Comparison of ENCODE assay signal across 17 mouse cellular contexts in the genomic region with DNA sequence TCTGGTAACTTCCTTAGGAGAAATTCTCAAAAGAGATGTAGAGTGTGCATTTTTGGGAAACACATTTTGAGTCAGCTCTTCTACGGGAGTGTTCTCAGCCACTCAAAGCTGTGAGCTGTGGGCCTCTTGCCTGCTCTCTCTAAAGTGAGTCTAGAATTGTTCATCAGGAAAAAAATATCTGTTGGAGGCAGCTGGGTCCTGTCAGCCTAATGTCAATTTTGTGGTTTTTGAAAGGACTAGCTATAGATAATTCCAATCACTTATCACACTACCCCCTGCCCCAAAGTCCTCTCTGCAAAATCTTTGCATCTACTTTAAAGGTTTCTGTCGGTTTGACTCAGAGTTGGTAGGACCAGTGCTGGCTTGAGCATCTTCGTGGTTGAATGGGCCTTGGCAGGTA. TPM values are rescaled to one million over a fixed set of nuclear protein-coding genes. Genes with fewer than 3 reads are reported as not detected.
A peak's percentile ranks its signal among the peaks of the same experiment; 100 is the strongest.
DNase-seq lines count a peak whose midpoint lies in the region; TF ChIP-seq lines count a peak whose summit lies in the region.
"Had no signal": no experiment of that assay in that cellular context is flagged by ENCODE, and none has a peak within 500 bp of the region (broad histone marks: within the 10 kb centered on the region; RNA-seq: fewer than 3 reads in every experiment).

No protein-coding gene starts in this region.

- no peak for TF ChIP-seq POLR2A in MEL (IDR thresholded peaks at IDR 0.05; ENCODE audit: control insufficient read depth in 1 of 2, insufficient read depth in 1 of 2, low read depth in 1 of 2, low read length in 2 of 2, poor library complexity in 1 of 2)

- peak; percentile 89 to 91 for TF ChIP-seq EP300 in MEL (IDR thresholded peaks at IDR 0.05; ENCODE audit: low read depth in 1 of 2, low read length in 2 of 2)

- peaks cover 0 to 5% of the 10 kb centered on the region in 2 experiments; a peak in 2 of 4 replicates for H3K36me3 ChIP-seq in MEL (ENCODE audit: control insufficient read depth in 1 of 2, insufficient read depth in 2 of 2, low read length in 2 of 2)
- H3K36me3 ChIP-seq: G1E had no signal

- no peaks in the 10 kb centered on the region for H3K9me3 ChIP-seq in MEL (replicated peaks; ENCODE audit: insufficient read depth, low read length)
- H3K9me3 ChIP-seq: G1E had no signal

- H3K79me2 ChIP-seq in MEL (ENCODE audit: control insufficient read depth, insufficient read depth, low read length, poor library complexity) = no peaks in the 10 kb centered on the region

- DNase-seq in MEL (ENCODE audit: low read depth, low spot score) = peak; percentile 53
- no peak for DNase-seq in left cerebral cortex, postnatal 10 days (ENCODE audit: extremely low spot score in 1 of 2, low spot score in 2 of 2)
- DNase-seq: adrenal gland, adult 2 months; adrenal gland, adult 8-10 months; adrenal gland, postnatal 10 days; adrenal gland, postnatal 14 days; adrenal gland, postnatal 25 days; adrenal gland, postnatal 36 days; B cell, adult 2 months; cerebellum, adult 11 months; cerebellum, adult 11-12 months; cerebellum, adult 18-20 months; cerebellum, adult 2 months; cerebellum, adult 8-10 months had no signal

- H3K27me3 ChIP-seq in MEL (ENCODE audit: control insufficient read depth in 1 of 2, insufficient read depth in 2 of 2, low read length in 2 of 2) = no peaks in the 10 kb centered on the region
- H3K27me3 ChIP-seq: CH12.LX, Patski had no signal

- H3K4me3 ChIP-seq in MEL (ENCODE audit: control insufficient read depth in 1 of 2, insufficient read depth in 1 of 2, low read depth in 2 of 2, low read length in 2 of 2) = no peak overlapping the region

- TF ChIP-seq CTCF in MEL (IDR thresholded peaks at IDR 0.05 in 2 of 3, conservative IDR thresholded peaks at IDR 0.05 in 1 of 3; ENCODE audit: control insufficient read depth in 1 of 3, insufficient read depth in 1 of 3, low read depth in 2 of 3, low read length in 3 of 3, poor library complexity in 1 of 3, severe bottlenecking in 1 of 3) = no peak

- no peak overlapping the region for H3K27ac ChIP-seq in MEL (ENCODE audit: control insufficient read depth, low read depth, low read length)

- TF ChIP-seq RAD21 in MEL (IDR thresholded peaks at IDR 0.05; ENCODE audit: low read depth, low read length) = no peak; the same call in 1 of the 2 replicates

- no peak overlapping the region for H3K9ac ChIP-seq in MEL (ENCODE audit: control insufficient read depth, low read depth, low read length, poor library complexity, severe bottlenecking)

- intact Hi-C loops in left cerebral cortex, postnatal 10 days (cut with DNase I) = no loop called here

- peaks cover 16 to 21% of the 10 kb centered on the region in 2 experiments for H3K4me1 ChIP-seq in MEL (ENCODE audit: control insufficient read depth in 1 of 2, insufficient read depth in 2 of 2, low read length in 2 of 2)

TF ChIP-seq in MEL, 35 proteins besides CTCF, POLR2A, EP300 and RAD21:
- TF ChIP-seq E2F4 (IDR thresholded peaks at IDR 0.05; ENCODE audit: borderline replicate concordance, low read depth, low read length) (no peak), ETS1 (IDR thresholded peaks at IDR 0.05; ENCODE audit: low read depth, low read length) (peak; percentile 74), MYC (IDR thresholded peaks at IDR 0.05; ENCODE audit: low read depth, low read length) (0 out of 2 replicates have a peak, but pooled peaks have one; percentile 22), ZNF384 (IDR thresholded peaks at IDR 0.05; ENCODE audit: low read depth, low read length) (peak; percentile 63; the same call in 1 of the 2 replicates), USF2 (IDR thresholded peaks at IDR 0.05; ENCODE audit: borderline replicate concordance in 1 of 2, insufficient read depth in 1 of 2, low read depth in 1 of 2, low read length in 2 of 2) (no peak), BHLHE40 (IDR thresholded peaks at IDR 0.05; ENCODE audit: borderline replicate concordance, low read depth, low read length) (peak; percentile 69), MXI1 (IDR thresholded peaks at IDR 0.05; ENCODE audit: low read depth, low read length) (peak; percentile 52), HCFC1 (IDR thresholded peaks at IDR 0.05; ENCODE audit: low read depth, low read length) (no peak), ZC3H11A (IDR thresholded peaks at IDR 0.05; ENCODE audit: low read depth, low read length) (no peak), RCOR1 (IDR thresholded peaks at IDR 0.05; ENCODE audit: low read depth, low read length) (peak; percentile 97), CHD1 (IDR thresholded peaks at IDR 0.05; ENCODE audit: low read depth, low read length) (no peak), ELF1 (IDR thresholded peaks at IDR 0.05; ENCODE audit: low read depth, low read length) (0 out of 2 replicates have a peak, but pooled peaks have one; percentile 18), MAFK (IDR thresholded peaks at IDR 0.05; ENCODE audit: borderline replicate concordance, low read depth, low read length) (peak; percentile 78), JUND (IDR thresholded peaks at IDR 0.05; ENCODE audit: low read depth, low read length) (0 out of 2 replicates have a peak, but pooled peaks have one; percentile 18), TAL1 (IDR thresholded peaks at IDR 0.05; ENCODE audit: low read length) (peak; percentile 66), KAT2A (conservative IDR thresholded peaks at IDR 0.05; ENCODE audit: low read depth, low read length) (no peak; the same call in 1 of the 2 replicates), NELFE (IDR thresholded peaks at IDR 0.05; ENCODE audit: low read depth, low read length) (no peak), CHD2 (IDR thresholded peaks at IDR 0.05; ENCODE audit: low read length) (no peak), GATA1 (IDR thresholded peaks at IDR 0.05; ENCODE audit: low read depth, low read length) (peak; percentile 86), TCF12 (IDR thresholded peaks at IDR 0.05; ENCODE audit: low read depth, low read length) (peak; percentile 88), TBP (IDR thresholded peaks at IDR 0.05; ENCODE audit: low read depth, low read length) (no peak), ZMIZ1 (IDR thresholded peaks at IDR 0.05; ENCODE audit: low read depth, low read length) (no peak), MEF2A (IDR thresholded peaks at IDR 0.05; ENCODE audit: extremely low read depth, insufficient replicate concordance, low read depth, low read length, poor library complexity, severe bottlenecking) (no peak), SIN3A (IDR thresholded peaks at IDR 0.05; ENCODE audit: low read length) (peak; percentile 83)
TF ChIP-seq in MEL: peak in this region for 13.

RNA-seq across cellular contexts. Expression of gene Rph3al, which starts 20.9 kb away (rescaled TPM):
- 7.1 and 9.4 TPM in 2 replicates for total RNA-seq in MEL (2012; rRNA removed)
- 10 to 100 TPM in 1 of 2 experiments, not detected in 1; 23.0 TPM for polyA plus RNA-seq in MEL (2012; ENCODE audit: insufficient read depth in 1 of 2, insufficient read length in 2 of 2, low read depth in 1 of 2, low replicate concordance in 2 of 2, missing spikeins in 1 of 2)
- 1 to 10 TPM; 3.1 to 3.8 TPM for total RNA-seq in left cerebral cortex, postnatal 10 days (2021)
- total RNA-seq: G1E had no signal
- polyA plus RNA-seq: G1E had no signal
